Mouse (Mus musculus) ES-E14 (cell line): ENCODE measurements around the gene Emc1.

Experiments used
- HCFC1 ChIP-seq: IDR thresholded peaks from 2 replicates; pipeline ENCODE4 v1.6.1; 2012; ENCODE audit warnings: low read length, inconsistent platforms, borderline replicate concordance; ENCODE audit not compliant: insufficient read depth
- MAFK ChIP-seq: IDR thresholded peaks from 2 replicates; pipeline ENCODE4 v1.6.1; 2014; ENCODE audit warnings: mild to moderate bottlenecking, low read depth, low read length, inconsistent platforms; ENCODE audit not compliant: insufficient read depth
- ZC3H11A ChIP-seq: IDR thresholded peaks from 2 replicates; pipeline ENCODE4 v1.6.1; 2012; ENCODE audit warnings: low read depth, mild to moderate bottlenecking, inconsistent platforms, low read length, borderline replicate concordance
- ZNF384 ChIP-seq: IDR thresholded peaks from 2 replicates; pipeline ENCODE4 v1.6.1; 2012; ENCODE audit warnings: low read depth, low read length, inconsistent platforms

DNA sequence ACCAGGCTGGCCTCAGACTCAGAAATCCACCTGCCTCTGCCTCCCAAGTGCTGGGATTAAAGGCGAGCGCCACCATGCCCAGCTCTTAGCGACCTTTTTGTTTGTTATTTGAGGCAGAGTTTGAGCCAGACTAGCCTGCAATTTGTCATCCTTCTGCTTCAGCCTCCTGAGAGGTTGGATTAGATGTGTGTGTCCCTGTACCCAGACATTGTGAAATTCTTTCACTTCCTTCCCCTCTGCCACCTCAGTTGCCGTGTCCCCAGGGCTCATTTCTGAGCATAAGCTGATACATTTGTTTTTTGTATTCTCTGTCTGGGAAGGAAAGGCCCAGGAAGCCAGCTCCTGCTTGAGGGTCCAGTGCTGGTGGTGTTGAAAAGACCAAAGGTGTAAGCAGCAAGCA, 11.6 kb upstream of the Emc1 start:
- TF ChIP-seq MAFK (no peak), HCFC1 (no peak), ZNF384 (no peak), ZC3H11A (no peak)
